Comparison of ENCODE assay signal across 15 mouse cellular contexts in genomic region chr16:10471950-10472349, GRCm38 (mm10). TPM values are rescaled to one million over a fixed set of nuclear protein-coding genes. Genes with fewer than 3 reads are reported as not detected.
"Had no signal": no experiment of that assay in that cellular context is flagged by ENCODE, and none has a peak within 500 bp of the region (broad histone marks: within the 10 kb centered on the region; RNA-seq: fewer than 3 reads in every experiment).

No protein-coding gene starts in this region.

- H3K27me3 ChIP-seq: limb, embryonic 13.5 days; neural tube, embryonic 15.5 days; stomach, embryonic 15.5 days had no signal

- ATAC-seq: hindbrain, postnatal 0 days had no signal

- H3K36me3 ChIP-seq: limb, embryonic 13.5 days; neural tube, embryonic 15.5 days; stomach, embryonic 15.5 days had no signal

- H3K9me3 ChIP-seq: limb, embryonic 13.5 days; neural tube, embryonic 15.5 days; stomach, embryonic 15.5 days had no signal

- DNase-seq: lung, adult 18-20 months; lung, postnatal 36 days; midbrain, embryonic 14.5 days; right cerebral cortex, adult 18-20 months; right cerebral cortex, postnatal 25 days; thymus, adult 2 months; thymus, postnatal 25 days had no signal

- H3K9ac ChIP-seq: limb, embryonic 13.5 days; liver, embryonic 14.5 days; neural tube, embryonic 15.5 days; stomach, embryonic 15.5 days had no signal

- H3K4me2 ChIP-seq: limb, embryonic 13.5 days; neural tube, embryonic 15.5 days; stomach, embryonic 15.5 days had no signal

- H3K4me1 ChIP-seq: limb, embryonic 13.5 days; neural tube, embryonic 15.5 days; stomach, embryonic 15.5 days had no signal

- H3K4me3 ChIP-seq: layer of hippocampus, adult 2 months; limb, embryonic 13.5 days; myocyte; neural tube, embryonic 15.5 days; stomach, embryonic 15.5 days had no signal

- H3K27ac ChIP-seq: hindbrain, postnatal 0 days; layer of hippocampus, adult 2 months; limb, embryonic 13.5 days; liver, embryonic 14.5 days; neural tube, embryonic 15.5 days; stomach, embryonic 15.5 days had no signal

RNA-seq across cellular contexts. Expression of gene Ciita, which starts 7.9 kb away (rescaled TPM):
- total RNA-seq: hindbrain, postnatal 0 days had no signal

RNA-seq across cellular contexts. Expression of gene Tvp23a, which starts 24.8 kb away (rescaled TPM):
- total RNA-seq: megakaryocyte progenitor cell, adult 5-6 weeks had no signal
